ENCODE assay signal across 9 mouse cellular contexts in the genomic region with DNA sequence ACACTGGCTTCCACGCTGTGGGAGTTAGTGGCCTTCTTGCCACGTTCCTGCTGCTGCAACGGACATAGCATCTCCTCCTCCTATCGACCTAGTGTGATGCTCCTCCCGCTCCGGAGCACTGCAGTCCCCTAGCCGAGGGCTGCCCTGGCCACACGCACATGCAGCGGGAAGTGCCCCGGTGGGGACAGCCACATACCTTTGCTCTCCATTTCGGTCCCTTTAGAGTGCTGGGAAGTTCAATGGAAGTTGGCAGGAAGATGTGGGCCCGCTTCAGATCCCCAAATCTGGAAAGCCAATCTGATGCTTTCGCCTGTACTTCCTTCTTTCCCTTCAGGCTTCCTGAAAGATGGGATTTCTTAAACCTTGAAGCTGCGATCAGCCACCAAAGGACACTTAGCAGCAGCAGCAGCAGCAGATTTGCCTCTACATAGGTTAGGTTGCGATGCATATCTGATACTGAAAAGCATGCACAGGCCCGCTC. TPM values are rescaled to one million over a fixed set of nuclear protein-coding genes. Genes with fewer than 3 reads are reported as not detected.
DNase-seq lines count a peak whose midpoint lies in the region; ATAC-seq and TF ChIP-seq lines count a peak whose summit lies in the region.
"Had no signal": no experiment of that assay in that cellular context is flagged by ENCODE, and none has a peak within 500 bp of the region (broad histone marks: within the 10 kb centered on the region; RNA-seq: fewer than 3 reads in every experiment).

Gene Fgf12, minus strand, starts transcription at position 431 of the 481 bp plus-strand sequence.

- no peaks in the 10 kb centered on the region for H3K27me3 ChIP-seq in midbrain, embryonic 12.5 days

- TF ChIP-seq CTCF in gastrocnemius, adult 2 months (IDR thresholded peaks at IDR 0.05): no peak
- TF ChIP-seq CTCF in layer of hippocampus, adult 2 months (conservative IDR thresholded peaks at IDR 0.05): no peak

- no peak for DNase-seq in gastrocnemius, adult 2 months
- DNase-seq in gastrocnemius, adult 8-10 months (ENCODE audit: low spot score in 2 of 2): no peak
- DNase-seq in cerebellum, adult 18-20 months: peak; percentile 67 to 73
- DNase-seq in frontal cortex, postnatal 25 days (ENCODE audit: low spot score in 2 of 2): peak; percentile 12 to 25
- DNase-seq in layer of hippocampus, adult 2 months (ENCODE audit: low spot score in 2 of 2): peak; percentile 3 to 11
- no peak for DNase-seq in Muller cell, postnatal 12 days (ENCODE audit: inconsistent ontology term)
- DNase-seq in natural killer cell, adult 2 months (ENCODE audit: low spot score in 2 of 2): no peak

- peaks cover 2% of the 10 kb centered on the region; the same call in 1 of the 2 replicates for H3K4me1 ChIP-seq in midbrain, embryonic 12.5 days

- H3K4me3 ChIP-seq in gastrocnemius, adult 2 months: peak within 1 kb of the TSS; percentile 57
- H3K4me3 ChIP-seq in layer of hippocampus, adult 2 months: peak within 1 kb of the TSS; percentile 60
- H3K4me3 ChIP-seq in midbrain, embryonic 12.5 days: peak within 1 kb of the TSS; percentile 49

- H3K27ac ChIP-seq in gastrocnemius, adult 2 months: no peak within 1 kb of the TSS
- H3K27ac ChIP-seq in layer of hippocampus, adult 2 months: peak within 1 kb of the TSS; percentile 71
- peak within 1 kb of the TSS; percentile 35 for H3K27ac ChIP-seq in midbrain, embryonic 12.5 days (replicated peaks)

- ATAC-seq in midbrain, embryonic 12.5 days (ENCODE audit: low FRiP score, low read depth): peak; percentile 55

- WGBS in midbrain, embryonic 12.5 days: 0% methylated on average over 16 of the region's 16 CpGs

- no peaks in the 10 kb centered on the region for H3K9me3 ChIP-seq in midbrain, embryonic 12.5 days

- peak within 1 kb of the TSS; percentile 60 for H3K9ac ChIP-seq in midbrain, embryonic 12.5 days (replicated peaks)

- peak within 1 kb of the TSS; percentile 85 for H3K4me2 ChIP-seq in midbrain, embryonic 12.5 days (replicated peaks)

- intact Hi-C loops in gastrocnemius, adult 2 months (cut with DNase I): no loop called here

- no peaks in the 10 kb centered on the region for H3K36me3 ChIP-seq in midbrain, embryonic 12.5 days

RNA-seq across cellular contexts. Expression of gene Fgf12, which starts in this region (rescaled TPM):
- total RNA-seq in gastrocnemius, adult 2 months (2021): not detected
- under 1 TPM in 3 of 4 experiments, not detected in 1; 0.12 to 0.56 (median 0.27) TPM for total RNA-seq in gastrocnemius, adult 8-10 months (2022)
- total RNA-seq in layer of hippocampus, adult 2 months (2021): 100 to 1,000 TPM; 141 to 148 TPM
- polyA plus RNA-seq in midbrain, embryonic 12.5 days (2016; fragmentation: Nextera tagmentation; extraction: Ambion mirVana): 5.8 TPM in 2 replicates
- polyA plus RNA-seq: spleen, adult 2 months had no signal

Comparison
In these comparisons a context has a peak if more than half of its experiments do, and no peak if none do; other contexts are left out.
1. RNA of gene Fgf12 (total RNA-seq): 141 to 148 TPM in layer of hippocampus, adult 2 months; 0.12 to 0.56 TPM in gastrocnemius, adult 8-10 months and not detected in gastrocnemius, adult 2 months; every median in the first group is over 10 times any median in the second.
2. DNase-seq: peak in cerebellum, adult 18-20 months (2 of 2), frontal cortex, postnatal 25 days (2 of 2) and layer of hippocampus, adult 2 months (2 of 2); none in gastrocnemius, adult 2 months (single experiment), gastrocnemius, adult 8-10 months (0 of 2), Muller cell, postnatal 12 days (single experiment) and natural killer cell, adult 2 months (0 of 2).
3. Peak in every context shown above with its lines, with median percentiles within 50 percentile points of each other: H3K4me3 ChIP-seq.